Mouse (Mus musculus) left cerebral cortex, adult 2 months (tissue): ENCODE data around the gene Bank1. TPM values are rescaled to one million over a fixed set of nuclear protein-coding genes. Genes with fewer than 3 reads are reported as not detected.
"Not testable (repeated sequence)": the region's sequence is repeated elsewhere in the genome, so short reads cannot be mapped to it uniquely, and the experiment has no call there.

Experiments
- DNase-seq, 2 experiments: peaks; one replicate each; pipeline ENCODE4 v3.0.0; 2021 to 2022; ENCODE audit warnings: low spot score in 2 of 2, mixed read lengths in 1 of 2; ENCODE audit errors: extremely low spot score in 1 of 2
- H3K27ac ChIP-seq: fragments of 200-600 bp; 2 replicates; pipeline ENCODE4 v1.8.1; 2022
- H3K4me3 ChIP-seq: fragments of 200-600 bp; 2 replicates; pipeline ENCODE4 v1.8.1; 2022
- CTCF ChIP-seq: fragments of 200-600 bp; IDR thresholded peaks from 2 replicates; pipeline ENCODE4 v1.8.1; 2022; ENCODE audit warnings: antibody characterized with exemption, mild to moderate bottlenecking, moderate library complexity
- intact Hi-C: fragments of 180-260 bp; cut with DNase I; formaldehyde crosslinking; loops from one replicate; pipeline ENCODE4 v1.15.1; 2025
- total RNA-seq, 2 experiments: library from RNA; stranded (reverse); gene quantifications; 2 replicates each; pipeline ENCODE4 v1.2.3; 2021

Bank1 gene
- total RNA-seq, 2 experiments from 2014 or later, result 0.97 to 1.3 TPM

GRCm38 (mm10) chr3:136321936-136322335 lies 3.9 kb downstream of the Bank1 start:
- Histone ChIP-seq H3K27ac (peak overlapping the region; percentile 36; the same call in 1 of the 2 replicates), H3K4me3 (no peak overlapping the region)
- DNase-seq, result no peak
- intact Hi-C loops, result loop anchor here (10.0 kb wide), 1 partner anchor 157 kb away; no protein-coding TSS in a partner anchor
- no peak for TF ChIP-seq CTCF

GRCm38 (mm10) chr3:136308487-136308886 lies 17.4 kb downstream of the Bank1 start:
- intact Hi-C loops, result no loop called here
- H3K4me3 ChIP-seq, result no peak overlapping the region
- no peak for TF ChIP-seq CTCF
- DNase-seq, result no peak
- H3K27ac ChIP-seq, result no peak overlapping the region

GRCm38 (mm10) chr3:136306564-136307158 lies 19.2 kb downstream of the Bank1 start:
- Histone ChIP-seq H3K4me3 (no peak overlapping the region), H3K27ac (no peak overlapping the region)
- intact Hi-C loops, result no loop called here
- TF ChIP-seq CTCF, result no peak
- DNase-seq, result no peak

GRCm38 (mm10) chr3:136302541-136302940 lies 23.3 kb downstream of the Bank1 start:
- intact Hi-C loops, result no loop called here
- DNase-seq, result no peak
- no peak overlapping the region for H3K27ac ChIP-seq
- H3K4me3 ChIP-seq, result no peak overlapping the region
- TF ChIP-seq CTCF, result no peak

- DNase-seq, H3K4me3 ChIP-seq, H3K27ac ChIP-seq, intact Hi-C loops: not testable (repeated sequence)
Measured at GRCm38 (mm10) chr3:136300810-136301209, 25.1 kb downstream of the Bank1 start.

GRCm38 (mm10) chr3:136297355-136297754 lies 28.5 kb downstream of the Bank1 start:
- Histone ChIP-seq H3K27ac (no peak overlapping the region), H3K4me3 (no peak overlapping the region)
- no peak for TF ChIP-seq CTCF
- no peak for DNase-seq
- intact Hi-C loops, result no loop called here

GRCm38 (mm10) chr3:136295250-136295649 lies 30.6 kb downstream of the Bank1 start:
- H3K27ac ChIP-seq, result no peak overlapping the region
- DNase-seq, result no peak
- intact Hi-C loops, result no loop called here
- H3K4me3 ChIP-seq, result no peak overlapping the region
- no peak for TF ChIP-seq CTCF

GRCm38 (mm10) chr3:136287883-136288282 lies 38.0 kb downstream of the Bank1 start:
- H3K27ac ChIP-seq, result no peak overlapping the region
- H3K4me3 ChIP-seq, result no peak overlapping the region
- no peak for TF ChIP-seq CTCF
- intact Hi-C loops, result no loop called here
- no peak for DNase-seq

- Histone ChIP-seq H3K27ac (no peak overlapping the region), H3K4me3 (no peak overlapping the region)
- intact Hi-C loops, result no loop called here
- no peak for TF ChIP-seq CTCF
- no peak for DNase-seq
Measured at GRCm38 (mm10) chr3:136264969-136265595, 60.8 kb downstream of the Bank1 start.

- Histone ChIP-seq H3K27ac (no peak overlapping the region), H3K4me3 (no peak overlapping the region)
- no peak for TF ChIP-seq CTCF
- intact Hi-C loops, result no loop called here
- DNase-seq, result no peak
Measured at GRCm38 (mm10) chr3:136257761-136258160, 68.1 kb downstream of the Bank1 start.

- intact Hi-C loops, result no loop called here
Measured at GRCm38 (mm10) chr3:136254713-136255112, 71.2 kb downstream of the Bank1 start.

GRCm38 (mm10) chr3:136252820-136253219 lies 73.0 kb downstream of the Bank1 start:
- no peak for DNase-seq
- TF ChIP-seq CTCF, result no peak
- no peak overlapping the region for H3K4me3 ChIP-seq
- no peak overlapping the region for H3K27ac ChIP-seq
- intact Hi-C loops, result no loop called here

More at GRCm38 (mm10) chr3:136254713-136255112, 71.2 kb downstream of the Bank1 start:
- no peak for DNase-seq
- no peak overlapping the region for H3K27ac ChIP-seq
- no peak for TF ChIP-seq CTCF
- H3K4me3 ChIP-seq, result no peak overlapping the region

- Histone ChIP-seq H3K27ac (no peak overlapping the region), H3K4me3 (no peak overlapping the region)
- no peak for TF ChIP-seq CTCF
- no peak for DNase-seq
- intact Hi-C loops, result no loop called here
Measured at GRCm38 (mm10) chr3:136251578-136251977, 74.3 kb downstream of the Bank1 start.
